Mouse (Mus musculus) testis, postnatal 10 days (tissue): ENCODE measurements around the gene Trrap.

ENCODE experiments used
- DNase-seq: peaks from one replicate; pipeline ENCODE4 v3.0.0; 2021; ENCODE audit warnings: low spot score

The Trrap gene

GRCm38 (mm10) chr5:144871775-144872174 is 104.2 kb downstream of the Trrap start:
- no peak for DNase-seq

GRCm38 (mm10) chr5:144872326-144872725 is 104.8 kb downstream of the Trrap start:
- no peak for DNase-seq

- DNase-seq = no peak
Observed at GRCm38 (mm10) chr5:144872867-144873266, 105.3 kb downstream of the Trrap start.

GRCm38 (mm10) chr5:144875227-144875626 is 107.7 kb downstream of the Trrap start:
- DNase-seq = no peak

GRCm38 (mm10) chr5:144875892-144876291 is 108.4 kb downstream of the Trrap start:
- peak; percentile 89 for DNase-seq

GRCm38 (mm10) chr5:144877021-144877420 is 109.5 kb downstream of the Trrap start:
- DNase-seq = no peak

- DNase-seq = no peak
Observed at GRCm38 (mm10) chr5:144881670-144882399, 114.3 kb downstream of the Trrap start.

GRCm38 (mm10) chr5:144884629-144885217 is 117.2 kb downstream of the Trrap start:
- DNase-seq = no peak

- no peak for DNase-seq
Observed at GRCm38 (mm10) chr5:144885968-144886650, 118.6 kb downstream of the Trrap start.

GRCm38 (mm10) chr5:144891276-144891675 is 123.7 kb downstream of the Trrap start:
- no peak for DNase-seq

- no peak for DNase-seq
Observed at GRCm38 (mm10) chr5:144897881-144898280, 130.3 kb downstream of the Trrap start.

GRCm38 (mm10) chr5:144898448-144899052 is 131.0 kb downstream of the Trrap start:
- no peak for DNase-seq

- no peak for DNase-seq
Observed at GRCm38 (mm10) chr5:144901035-144901434, 133.5 kb downstream of the Trrap start.

- no peak for DNase-seq
Observed at GRCm38 (mm10) chr5:144901791-144902190, 134.3 kb downstream of the Trrap start.

- no peak for DNase-seq
Observed at GRCm38 (mm10) chr5:144904356-144905134, 137.0 kb downstream of the Trrap start.

- no peak for DNase-seq
Observed at GRCm38 (mm10) chr5:144907591-144907990, 140.1 kb downstream of the Trrap start.
